Mouse (Mus musculus) megakaryocyte, embryonic 14.5 days (primary cell): ENCODE measurements around the gene Mast4.

Experiments used
- FLI1 ChIP-seq: IDR thresholded peaks from 2 replicates; pipeline ENCODE4 v1.6.1; 2012; ENCODE audit warnings: low read length, inconsistent platforms, mixed read lengths
- GATA1 ChIP-seq: IDR thresholded peaks from 3 replicates; pipeline ENCODE4 v1.6.1; 2012; ENCODE audit warnings: mixed read lengths, low read length, inconsistent platforms, borderline replicate concordance

GRCm38 (mm10) chr13:102860733-102861132 is 473.6 kb downstream of the Mast4 start:
- TF ChIP-seq GATA1 = no peak
- no peak for TF ChIP-seq FLI1
